Mouse (Mus musculus) cerebellum, adult (tissue): ENCODE data around the gene 2210010C04Rik.
"Not testable (repeated sequence)": the region's sequence is repeated elsewhere in the genome, so short reads cannot be mapped to it uniquely, and the experiment has no call there.

Source experiments
- ATAC-seq: cut with Nextera tagmentation; 2 replicates; pipeline ENCODE4 v1.9.2; 2017; ENCODE audit warnings: mild to moderate bottlenecking, moderate library complexity, mixed read lengths; ENCODE audit not compliant: insufficient number of reproducible peaks, low FRiP score, low TSS enrichment

Gene 2210010C04Rik

DNA sequence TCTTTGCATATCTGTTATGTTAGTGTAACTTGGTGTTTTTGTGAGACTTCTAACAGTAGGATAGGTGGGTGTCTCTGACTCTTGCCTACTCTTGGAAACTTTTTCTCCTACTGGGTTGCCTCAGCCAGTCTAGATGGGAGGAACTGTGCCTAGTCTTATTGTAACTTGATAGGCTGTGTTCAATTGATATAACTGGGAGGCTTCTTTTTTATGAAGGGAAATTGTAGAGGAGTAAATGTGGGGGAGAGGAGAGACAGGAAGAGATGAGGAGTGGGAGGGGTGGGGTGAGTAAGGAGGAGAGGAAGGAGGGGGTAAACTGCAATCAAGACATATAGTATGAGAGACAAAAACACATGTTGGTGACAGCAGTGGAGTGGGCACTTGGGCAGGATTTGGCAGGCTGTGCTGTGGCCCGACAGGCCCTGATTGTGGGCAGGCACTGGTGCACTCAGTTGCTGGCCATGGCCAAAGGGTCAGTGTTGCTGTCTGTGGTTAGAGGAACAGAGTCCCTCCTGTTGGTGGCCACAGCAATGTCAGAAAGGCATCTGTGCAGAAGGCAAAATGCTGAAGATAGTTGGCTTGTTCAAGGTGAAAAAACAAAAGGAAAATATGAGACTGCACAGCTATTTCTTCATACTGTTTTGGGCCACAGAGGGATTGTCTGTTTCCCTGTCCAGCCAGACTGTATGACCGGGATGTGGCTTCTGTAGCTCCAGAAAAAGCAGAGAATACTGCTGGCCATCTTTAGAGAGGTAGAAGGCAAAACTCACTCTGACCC is 9.2 kb downstream of the 2210010C04Rik start:
- no peak for ATAC-seq

DNA sequence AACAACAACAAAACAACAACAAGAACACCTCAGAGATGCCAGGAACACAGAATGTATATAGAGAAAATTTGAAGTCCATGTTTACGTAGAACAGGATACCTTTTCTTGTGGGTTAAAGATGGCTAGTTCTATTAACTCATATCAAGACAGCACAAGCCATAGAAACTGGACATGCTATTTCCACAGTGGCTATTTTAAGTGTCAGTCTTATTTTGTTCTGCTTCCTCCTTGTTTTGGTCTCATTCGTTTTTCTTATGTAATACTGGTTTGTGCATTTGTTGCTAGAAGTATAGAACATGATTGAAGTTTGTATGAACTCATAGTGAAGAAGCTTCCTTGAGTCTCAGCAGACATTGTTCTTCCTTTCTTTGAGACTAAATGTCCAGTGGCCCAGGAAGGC is 16.2 kb downstream of the 2210010C04Rik start:
- no peak for ATAC-seq

- ATAC-seq: no peak
These were observed 16.7 kb downstream of the 2210010C04Rik start for GRCm38 (mm10) chr6:41018629-41019028.

DNA sequence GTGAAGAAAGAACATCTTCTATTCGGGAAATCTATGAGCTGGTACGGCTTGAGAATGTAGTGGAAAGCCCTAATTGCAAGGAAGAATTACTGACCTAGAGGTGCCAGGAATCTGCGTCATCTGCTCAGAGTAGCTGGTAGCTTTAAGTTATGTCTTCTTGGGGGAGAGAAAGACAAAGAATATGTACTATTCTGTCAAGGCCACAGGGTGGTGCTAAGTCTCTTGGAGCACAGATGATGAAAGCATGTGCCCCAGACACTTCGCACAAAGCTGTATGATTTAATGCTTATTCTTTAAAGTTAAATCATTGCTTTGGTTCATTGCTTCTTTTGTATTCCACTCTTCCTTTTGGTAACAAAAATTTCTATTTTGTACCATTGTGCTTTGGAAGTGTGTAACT is 20.2 kb downstream of the 2210010C04Rik start:
- ATAC-seq: no peak

DNA sequence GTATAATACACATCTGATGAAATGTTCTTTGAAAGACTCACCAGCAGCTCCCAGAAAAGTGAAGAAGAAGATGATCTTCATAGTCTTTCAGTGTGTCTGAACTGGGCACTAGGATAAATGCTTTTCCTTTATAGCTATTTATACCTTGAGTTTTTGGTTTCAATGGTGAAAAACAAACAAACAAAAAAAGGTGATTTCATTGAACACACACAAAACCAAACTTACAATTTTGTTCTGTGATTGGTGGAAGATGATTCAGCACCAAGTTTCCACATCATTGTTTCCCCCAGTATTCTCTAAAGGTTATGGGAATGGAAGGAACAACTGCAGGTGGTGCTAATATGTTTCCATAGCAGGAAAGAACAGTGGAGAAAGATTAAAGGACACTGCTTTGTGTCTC is 35.9 kb downstream of the 2210010C04Rik start, which contains the start of gene Gm2663:
TSS of gene Gm2663 (minus strand) at position 101 of the 400 bp plus-strand sequence.
- not testable (repeated sequence) for ATAC-seq
